Mouse (Mus musculus) liver, embryonic 18 days (tissue): ENCODE measurements around the gene Cox11. TPM values are rescaled to one million over a fixed set of nuclear protein-coding genes. Genes with fewer than 3 reads are reported as not detected.

ENCODE experiments used
- polyA plus RNA-seq: library from polyadenylated mRNA; depleted of rRNA; stranded (reverse); fragments of >200 nt; gene quantifications from 2 replicates; pipeline ENCODE4 v1.2.3, GENCODE M21; 2012; rRNA removed

Gene Cox11
- 15.0 and 15.2 TPM in 2 replicates for polyA plus RNA-seq

GRCm38 (mm10) chr11:90637440-90638311, at the start of gene Cox11, which contains the start of gene Stxbp4:
Gene Cox11, plus strand, starts transcription at chr11:90638173.
Gene Stxbp4, minus strand, starts transcription at chr11:90638084.

DNA sequence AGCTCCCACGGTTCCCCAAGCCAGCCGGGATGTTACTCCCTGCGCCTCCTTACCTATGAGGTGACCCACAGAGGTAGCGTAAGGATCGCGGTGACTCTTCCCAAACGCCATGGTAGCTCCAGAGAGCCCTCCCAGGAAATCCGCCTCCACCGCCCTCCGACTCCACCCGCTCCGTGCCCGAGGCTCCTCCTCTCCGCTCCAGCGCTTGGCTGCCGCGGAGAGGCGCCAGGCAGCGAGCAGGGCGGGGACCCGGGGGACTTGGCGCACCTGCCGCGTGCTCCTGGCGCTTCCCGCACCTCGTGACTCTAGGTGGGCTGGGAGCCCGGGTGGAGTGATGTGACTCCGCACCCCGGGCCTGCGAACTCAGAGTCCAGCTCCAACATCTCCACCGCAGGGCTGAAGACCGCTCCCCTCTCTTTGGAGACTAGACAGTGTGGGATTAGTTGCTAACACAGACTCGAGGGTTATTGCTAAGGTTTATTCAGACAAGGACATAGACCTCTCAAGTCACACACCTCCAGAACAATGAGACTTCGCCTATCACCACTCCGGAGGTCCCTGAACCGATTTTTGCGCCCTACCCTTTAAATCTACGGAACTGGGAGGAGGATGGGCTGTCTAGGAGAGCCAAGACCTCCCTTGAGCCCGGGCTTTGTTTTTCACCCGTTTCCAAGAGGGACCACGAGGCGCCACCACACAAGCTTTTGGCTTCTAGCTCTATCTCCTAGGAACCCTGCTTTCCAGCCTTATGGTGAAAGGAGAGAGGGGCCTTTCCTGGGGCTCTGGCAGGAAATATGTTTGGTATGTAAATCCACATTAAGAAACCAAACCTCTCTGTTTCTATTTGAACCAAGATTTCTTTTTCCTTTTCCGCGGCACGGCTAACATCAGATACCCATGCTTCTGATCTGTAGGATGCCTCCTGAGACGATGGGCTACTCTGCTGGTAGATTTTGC, 49.8 kb downstream of the Cox11 start, which contains the start of gene Tom1l1:
Gene Tom1l1 (minus strand): TSS at position 907 of the 957 bp plus-strand sequence.

Other genes starting within 250 kb of the Cox11 start
- 5.0 and 6.2 TPM in 2 replicates for gene Hlf, start 247.3 kb upstream of the Cox11 start, polyA plus RNA-seq
- gene Stxbp4, start 89 bp upstream of the Cox11 start, polyA plus RNA-seq = 1.2 and 1.4 TPM in 2 replicates
- gene Tom1l1, start 50.2 kb downstream of the Cox11 start, polyA plus RNA-seq = 13.7 and 13.9 TPM in 2 replicates